Mouse (Mus musculus) kidney, embryonic 16.5 days (tissue): ENCODE results near the gene Eif4a2. TPM values are rescaled to one million over a fixed set of nuclear protein-coding genes. Genes with fewer than 3 reads are reported as not detected.

ENCODE experiments used
- ATAC-seq: fragments of 200-750 bp; cut with Nextera tagmentation; 2 replicates; pipeline ENCODE4 v1.8.0; 2017; ENCODE audit warnings: moderate TSS enrichment; ENCODE audit not compliant: low FRiP score, low TSS enrichment
- H3K27ac ChIP-seq: fragments of 300-500 bp; sonication (generic); 2 replicates; pipeline ENCODE4 v1.5.1; 2014; ENCODE audit warnings: low read length
- H3K27me3 ChIP-seq: fragments of 300-500 bp; sonication (generic); 2 replicates; pipeline ENCODE4 v1.6.1; 2014; ENCODE audit warnings: low read length, control low read depth, mixed read lengths; ENCODE audit not compliant: insufficient read depth
- H3K36me3 ChIP-seq: fragments of 300-500 bp; sonication (generic); 2 replicates; pipeline ENCODE4 v1.6.1; 2014; ENCODE audit warnings: low read length, control low read depth, mixed read lengths; ENCODE audit not compliant: insufficient read depth
- H3K4me1 ChIP-seq: fragments of 300-500 bp; sonication (generic); 2 replicates; pipeline ENCODE4 v1.6.1; 2014; ENCODE audit warnings: low read length, control low read depth, mixed read lengths; ENCODE audit not compliant: insufficient read depth
- H3K4me2 ChIP-seq: fragments of 300-500 bp; sonication (generic); replicated peaks from 2 replicates; pipeline ENCODE4 v1.6.1; 2014; ENCODE audit warnings: low read depth, low read length
- H3K4me3 ChIP-seq: fragments of 300-500 bp; sonication (generic); 2 replicates; pipeline ENCODE4 v1.5.1; 2014; ENCODE audit warnings: mild to moderate bottlenecking, low read length
- H3K9ac ChIP-seq: fragments of 300-500 bp; sonication (generic); replicated peaks from 2 replicates; pipeline ENCODE4 v1.6.1; 2014; ENCODE audit warnings: low read length
- H3K9me3 ChIP-seq: fragments of 300-500 bp; sonication (generic); 2 replicates; pipeline ENCODE4 v1.6.1; 2016; ENCODE audit warnings: low read length, control low read depth
- WGBS: fragments of 180-500 bp; shearing (Covaris S2); extraction: QIAGEN DNeasy Blood & Tissue Kit; methylation state at CpG from one replicate; pipeline ENCODE4 v1.1.7; 2014; 5-methylcytosine and 5-hydroxymethylcytosine counted together
- polyA plus RNA-seq: library from polyadenylated mRNA; unstranded; fragments of >200 nt; fragmentation: Nextera tagmentation; extraction: Ambion mirVana; gene quantifications from 2 replicates; pipeline ENCODE4 v1.2.1, GENCODE M21; 2015

Eif4a2 gene
- polyA plus RNA-seq, 1 experiment from 2014 or later, result 238 TPM

GRCm38 (mm10) chr16:23132336-23132735 lies 25.1 kb downstream of the Eif4a2 start:
- H3K9ac ChIP-seq, result no peak overlapping the region
- H3K4me3 ChIP-seq, result no peak overlapping the region
- no peak overlapping the region for H3K27ac ChIP-seq
- no peaks in the 10 kb centered on the region for H3K27me3 ChIP-seq
- 100% methylated on average over 1 of the region's 1 CpGs for WGBS
- H3K36me3 ChIP-seq, result no peaks in the 10 kb centered on the region
- H3K4me2 ChIP-seq, result no peak overlapping the region
- ATAC-seq, result no peak
- H3K9me3 ChIP-seq, result no peaks in the 10 kb centered on the region
- peaks cover 9% of the 10 kb centered on the region; the same call in 1 of the 2 replicates for H3K4me1 ChIP-seq

- Histone ChIP-seq H3K27ac (no peak overlapping the region), H3K27me3 (no peaks in the 10 kb centered on the region), H3K4me2 (peak overlapping the region; percentile 5; the same call in 1 of the 2 replicates), H3K9me3 (no peaks in the 10 kb centered on the region), H3K9ac (no peak overlapping the region; the same call in 1 of the 2 replicates), H3K4me1 (no peaks in the 10 kb centered on the region), H3K4me3 (no peak overlapping the region), H3K36me3 (no peaks in the 10 kb centered on the region)
- no peak for ATAC-seq
- WGBS, result 17% methylated on average over 11 of the region's 11 CpGs
Measured at GRCm38 (mm10) chr16:23135421-23136149, 28.3 kb downstream of the Eif4a2 start.

DNA sequence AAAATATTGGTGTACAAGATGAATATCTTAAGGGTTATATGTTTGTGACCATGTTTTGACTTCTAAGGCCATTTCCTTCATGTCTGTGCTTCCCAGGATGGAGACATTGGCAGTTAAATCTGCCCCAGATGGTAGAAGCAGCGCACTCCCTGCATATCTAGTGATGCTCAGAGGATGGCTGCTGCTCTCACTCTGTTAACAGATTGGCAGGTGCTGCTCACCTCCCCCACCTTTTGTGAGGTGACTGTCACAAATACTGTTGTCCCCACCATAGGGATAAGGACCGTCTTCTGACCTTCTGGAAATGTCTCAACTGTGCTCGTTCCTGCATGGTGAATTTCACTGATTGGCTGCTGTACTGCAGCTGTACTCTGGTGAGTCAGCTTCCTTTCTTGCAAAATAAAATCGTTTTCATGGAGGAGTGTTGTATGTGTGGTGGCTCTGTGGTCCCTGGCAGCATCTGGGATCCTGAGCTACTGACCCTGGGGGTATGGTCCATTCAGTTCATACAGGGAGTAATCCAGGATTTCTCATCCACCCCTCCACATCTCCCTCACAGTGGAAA lies 29.2 kb downstream of the Eif4a2 start:
- Histone ChIP-seq H3K9ac (no peak overlapping the region), H3K27me3 (no peaks in the 10 kb centered on the region), H3K9me3 (no peaks in the 10 kb centered on the region), H3K4me2 (no peak overlapping the region), H3K4me3 (no peak overlapping the region), H3K27ac (no peak overlapping the region), H3K36me3 (no peaks in the 10 kb centered on the region), H3K4me1 (no peaks in the 10 kb centered on the region)
- ATAC-seq, result no peak
- 62% methylated on average over 4 of the region's 4 CpGs for WGBS

DNA sequence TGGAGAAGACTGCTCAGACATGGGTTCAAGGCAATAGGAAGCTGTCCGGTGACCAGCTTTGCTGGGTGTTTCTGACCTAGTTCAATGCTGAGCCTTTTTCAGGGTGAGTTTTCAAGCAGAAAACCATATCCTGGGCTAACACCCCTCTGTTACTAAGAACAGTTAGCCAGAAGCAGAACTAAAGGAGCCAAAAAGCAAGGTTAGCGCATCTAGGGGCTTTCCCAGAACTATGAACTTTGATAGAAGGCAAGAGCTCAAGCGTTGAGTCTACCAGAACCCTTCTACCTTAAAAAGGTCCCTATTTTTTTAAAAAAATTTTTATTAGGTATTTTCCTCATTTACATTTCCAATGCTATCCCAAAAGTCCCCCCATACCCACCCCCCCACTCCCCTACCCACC lies 33.7 kb downstream of the Eif4a2 start:
- ATAC-seq, result no peak
- Histone ChIP-seq H3K36me3 (no peaks in the 10 kb centered on the region), H3K27ac (no peak overlapping the region), H3K9me3 (no peaks in the 10 kb centered on the region), H3K4me2 (no peak overlapping the region), H3K9ac (no peak overlapping the region), H3K4me3 (no peak overlapping the region), H3K4me1 (no peaks in the 10 kb centered on the region), H3K27me3 (no peaks in the 10 kb centered on the region)
- 96% methylated on average over 3 of the region's 3 CpGs for WGBS

GRCm38 (mm10) chr16:23144326-23144725 lies 37.1 kb downstream of the Eif4a2 start:
- Histone ChIP-seq H3K9ac (no peak overlapping the region), H3K9me3 (no peaks in the 10 kb centered on the region), H3K4me1 (no peaks in the 10 kb centered on the region), H3K4me3 (no peak overlapping the region), H3K27ac (no peak overlapping the region), H3K27me3 (no peaks in the 10 kb centered on the region), H3K4me2 (no peak overlapping the region), H3K36me3 (no peaks in the 10 kb centered on the region)
- 86% methylated on average over 7 of the region's 7 CpGs for WGBS
- ATAC-seq, result no peak

DNA sequence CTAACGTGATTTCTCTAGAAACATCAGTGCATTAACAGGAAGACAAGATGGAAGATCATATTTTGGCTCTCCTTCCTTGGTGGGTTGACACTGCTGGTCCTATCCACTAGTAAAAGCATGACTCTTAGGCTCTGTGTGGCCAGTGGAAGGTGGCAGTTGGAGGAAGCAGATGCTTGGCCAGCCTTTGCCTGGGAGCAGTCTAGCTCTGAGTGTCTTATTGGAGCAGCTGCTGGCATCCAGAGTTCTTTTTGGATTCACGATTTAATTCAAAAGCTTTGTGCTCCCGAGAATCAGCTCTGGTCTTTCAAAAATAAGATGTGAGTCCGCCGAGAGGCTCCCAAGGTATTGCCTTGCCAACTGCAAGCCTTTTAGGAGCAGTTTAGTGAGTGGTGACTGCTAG lies 38.0 kb downstream of the Eif4a2 start:
- no peak overlapping the region for H3K27ac ChIP-seq
- H3K9ac ChIP-seq, result no peak overlapping the region
- WGBS, result 83% methylated on average over 5 of the region's 5 CpGs
- ATAC-seq, result no peak
- H3K27me3 ChIP-seq, result no peaks in the 10 kb centered on the region
- no peak overlapping the region for H3K4me2 ChIP-seq
- no peak overlapping the region for H3K4me3 ChIP-seq
- H3K4me1 ChIP-seq, result no peaks in the 10 kb centered on the region
- no peaks in the 10 kb centered on the region for H3K36me3 ChIP-seq
- no peaks in the 10 kb centered on the region for H3K9me3 ChIP-seq

DNA sequence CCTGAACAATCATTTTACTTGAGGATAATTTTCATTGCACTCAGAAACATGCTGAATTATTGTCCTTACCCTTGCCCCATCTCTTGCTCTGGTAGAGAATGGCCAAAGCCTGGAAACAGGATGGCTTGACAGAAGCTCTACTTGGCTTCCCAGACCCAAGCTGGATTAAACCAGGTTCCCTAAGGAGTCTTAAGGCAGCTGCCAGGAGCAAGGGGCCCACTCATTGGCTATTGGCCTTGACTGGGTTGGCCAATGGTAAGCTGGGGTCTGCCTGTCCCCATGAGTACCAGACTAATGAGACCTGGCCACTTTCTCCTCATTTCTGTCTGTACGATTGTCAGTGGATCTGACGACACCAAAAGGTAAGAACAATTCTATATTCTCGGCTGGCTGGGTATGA lies 39.0 kb downstream of the Eif4a2 start, which contains the start of gene Adipoq:
Adipoq (plus strand) TSS at position 257 of the 400 bp plus-strand sequence.
- WGBS, result 93% methylated on average over 3 of the region's 3 CpGs
- no peak within 1 kb of the TSS for H3K9ac ChIP-seq

GRCm38 (mm10) chr16:23148936-23149335 lies 41.7 kb downstream of the Eif4a2 start:
- 53% methylated on average over 2 of the region's 2 CpGs for WGBS

More for the DNA sequence above, 39.0 kb downstream of the Eif4a2 start, which contains the start of gene Adipoq:
- H3K4me1 ChIP-seq, result no peaks in the 10 kb centered on the region
- no peaks in the 10 kb centered on the region for H3K27me3 ChIP-seq
- no peak within 1 kb of the TSS for H3K27ac ChIP-seq
- no peak within 1 kb of the TSS for H3K4me3 ChIP-seq
- H3K4me2 ChIP-seq, result no peak within 1 kb of the TSS
- ATAC-seq, result no peak
- H3K36me3 ChIP-seq, result no peaks in the 10 kb centered on the region
- no peaks in the 10 kb centered on the region for H3K9me3 ChIP-seq

DNA sequence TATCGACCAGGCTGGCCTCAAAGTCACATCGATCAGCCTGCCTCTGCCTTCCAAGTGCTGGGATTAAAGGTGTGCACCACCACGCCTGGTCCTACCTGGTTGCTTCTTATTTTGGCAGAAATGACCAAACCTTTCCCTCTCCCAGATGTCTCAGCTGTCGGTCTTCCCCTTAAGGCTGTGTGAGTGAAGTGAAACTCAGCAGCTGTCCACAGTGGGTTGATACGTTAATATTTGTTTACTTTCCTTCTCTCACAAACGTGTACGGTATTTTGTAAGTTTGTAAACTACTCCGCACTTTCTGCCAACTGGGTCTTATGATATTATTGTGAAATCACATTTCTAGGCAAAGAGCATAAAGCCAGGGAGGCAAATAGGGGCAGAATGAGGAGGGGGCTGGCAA lies 42.2 kb downstream of the Eif4a2 start:
- H3K4me2 ChIP-seq, result no peak overlapping the region
- no peak for ATAC-seq
- WGBS, result 78% methylated on average over 8 of the region's 8 CpGs
- no peaks in the 10 kb centered on the region for H3K9me3 ChIP-seq
- H3K4me3 ChIP-seq, result no peak overlapping the region
- no peak overlapping the region for H3K27ac ChIP-seq
- H3K27me3 ChIP-seq, result no peaks in the 10 kb centered on the region
- no peaks in the 10 kb centered on the region for H3K4me1 ChIP-seq
- H3K9ac ChIP-seq, result no peak overlapping the region
- no peaks in the 10 kb centered on the region for H3K36me3 ChIP-seq

More at GRCm38 (mm10) chr16:23148936-23149335, 41.7 kb downstream of the Eif4a2 start:
- Histone ChIP-seq H3K36me3 (no peaks in the 10 kb centered on the region), H3K4me3 (no peak overlapping the region), H3K27me3 (no peaks in the 10 kb centered on the region), H3K9me3 (no peaks in the 10 kb centered on the region), H3K4me1 (no peaks in the 10 kb centered on the region), H3K9ac (no peak overlapping the region), H3K4me2 (no peak overlapping the region), H3K27ac (no peak overlapping the region)
- no peak for ATAC-seq

GRCm38 (mm10) chr16:23151423-23151822 lies 44.2 kb downstream of the Eif4a2 start:
- no peak for ATAC-seq
- no peak overlapping the region for H3K27ac ChIP-seq
- H3K9me3 ChIP-seq, result no peaks in the 10 kb centered on the region
- H3K4me3 ChIP-seq, result no peak overlapping the region
- H3K27me3 ChIP-seq, result no peaks in the 10 kb centered on the region
- no peak overlapping the region for H3K9ac ChIP-seq
- H3K4me1 ChIP-seq, result no peaks in the 10 kb centered on the region
- 14% methylated on average over 2 of the region's 2 CpGs for WGBS
- H3K36me3 ChIP-seq, result no peaks in the 10 kb centered on the region
- H3K4me2 ChIP-seq, result no peak overlapping the region
